Mouse (Mus musculus) spleen, adult 2 months (tissue): ENCODE measurements around the gene Acat3. TPM values are rescaled to one million over a fixed set of nuclear protein-coding genes. Genes with fewer than 3 reads are reported as not detected.
"Not testable (repeated sequence)": the region's sequence is repeated elsewhere in the genome, so short reads cannot be mapped to it uniquely, and the experiment has no call there.

ENCODE experiments used
- DNase-seq, 2 experiments: peaks; one replicate each; pipeline versions ENCODE4 v3.0.0 to v3.0.0-alpha.2; 2012 to 2021; ENCODE audit warnings: low spot score in 2 of 2, low read depth in 1 of 2
- H3K27ac ChIP-seq: fragments of 200-500 bp; 2 replicates; pipeline ENCODE4 v1.5.1; 2012; ENCODE audit warnings: low read length, inconsistent platforms; ENCODE audit not compliant: insufficient read depth
- H3K27me3 ChIP-seq: fragments of 200-500 bp; 2 replicates; pipeline ENCODE4 v1.6.1; 2012; ENCODE audit warnings: mild to moderate bottlenecking, moderate library complexity, low read length, inconsistent platforms; ENCODE audit not compliant: control insufficient read depth, insufficient read depth
- H3K36me3 ChIP-seq: fragments of 200-500 bp; 2 replicates; pipeline ENCODE4 v1.6.1; 2012; ENCODE audit warnings: mild to moderate bottlenecking, low read length, inconsistent platforms; ENCODE audit not compliant: control insufficient read depth, insufficient read depth
- H3K4me1 ChIP-seq: fragments of 200-500 bp; 2 replicates; pipeline ENCODE4 v1.6.1; 2011; ENCODE audit warnings: inconsistent platforms; ENCODE audit not compliant: control insufficient read depth, insufficient read depth, insufficient read length
- H3K4me3 ChIP-seq: fragments of 200-500 bp; 2 replicates; pipeline ENCODE4 v1.5.1; 2011; ENCODE audit warnings: mild to moderate bottlenecking, inconsistent platforms; ENCODE audit not compliant: insufficient read depth, insufficient read length; ENCODE audit errors: extremely low read depth
- CTCF ChIP-seq: fragments of 200-500 bp; IDR thresholded peaks from 2 replicates; pipeline ENCODE4 v1.5.1; 2011; ENCODE audit warnings: mild to moderate bottlenecking, inconsistent platforms; ENCODE audit not compliant: insufficient read depth, insufficient read length, insufficient replicate concordance; ENCODE audit errors: extremely low read depth
- POLR2A ChIP-seq: fragments of 200-500 bp; IDR thresholded peaks from 2 replicates; pipeline ENCODE4 v1.6.1; 2011; ENCODE audit warnings: low read depth, low read length, inconsistent platforms
- WGBS: fragments of 180-500 bp; shearing (Covaris S2); methylation state at CpG from one replicate; pipeline ENCODE4 v1.1.7; 2018; 5-methylcytosine and 5-hydroxymethylcytosine counted together
- polyA plus RNA-seq: library from polyadenylated mRNA; depleted of rRNA; stranded (reverse); fragments of >200 nt; gene quantifications from 2 replicates; pipeline ENCODE4 v1.2.3, GENCODE M21; 2012

Acat3 gene
- polyA plus RNA-seq, 1 experiment = not detected

- Histone ChIP-seq H3K36me3 (no peaks in the 10 kb centered on the region), H3K4me3 (no peak overlapping the region), H3K4me1 (no peaks in the 10 kb centered on the region), H3K27ac (no peak overlapping the region), H3K27me3 (no peaks in the 10 kb centered on the region)
- no peak for DNase-seq
- WGBS = 61% methylated on average over 1 of the region's 1 CpGs
- no peak for TF ChIP-seq CTCF
- no peak for TF ChIP-seq POLR2A
Measured at GRCm38 (mm10) chr17:12904349-12904748, 36.1 kb downstream of the Acat3 start.

- H3K27ac ChIP-seq = no peak overlapping the region
- no peak for TF ChIP-seq POLR2A
- TF ChIP-seq CTCF = no peak
- H3K27me3 ChIP-seq = no peaks in the 10 kb centered on the region
- no peak overlapping the region for H3K4me3 ChIP-seq
- no peaks in the 10 kb centered on the region; the same call in 1 of the 2 replicates for H3K36me3 ChIP-seq
- DNase-seq = no peak
- WGBS = 87% methylated on average over 11 of the region's 12 CpGs
- no peaks in the 10 kb centered on the region for H3K4me1 ChIP-seq
Measured at GRCm38 (mm10) chr17:12903372-12904333, 36.7 kb downstream of the Acat3 start.

DNA sequence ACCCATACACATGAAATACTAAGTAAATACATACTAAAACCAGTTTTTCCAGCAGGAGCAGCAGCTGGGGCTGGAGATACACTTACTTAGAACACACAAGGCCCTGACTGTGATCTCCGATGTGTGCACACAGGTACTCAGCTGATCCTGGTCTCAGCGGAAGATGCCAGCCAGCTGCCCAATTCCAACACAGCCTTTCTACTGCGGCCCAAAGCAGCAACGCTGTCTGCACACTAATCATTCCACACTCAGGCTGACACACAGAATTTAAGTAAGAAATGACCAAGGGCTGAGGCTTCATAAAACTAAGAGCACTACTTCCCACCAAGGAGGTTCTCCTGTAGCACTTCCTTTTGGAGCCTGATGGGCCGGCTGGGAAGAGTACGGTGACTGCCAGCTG lies 38.1 kb downstream of the Acat3 start:
- 93% methylated on average over 6 of the region's 6 CpGs for whole genome bisulfite sequencing
- no peaks in the 10 kb centered on the region for H3K4me1 ChIP-seq
- TF ChIP-seq CTCF (no peak), POLR2A (no peak)
- H3K36me3 ChIP-seq = no peaks in the 10 kb centered on the region; the same call in 1 of the 2 replicates
- H3K4me3 ChIP-seq = no peak overlapping the region
- DNase-seq = no peak
- no peak overlapping the region for H3K27ac ChIP-seq
- no peaks in the 10 kb centered on the region for H3K27me3 ChIP-seq

GRCm38 (mm10) chr17:12898607-12899006 lies 41.8 kb downstream of the Acat3 start:
- DNase-seq, H3K27ac ChIP-seq, H3K4me3 ChIP-seq, H3K36me3 ChIP-seq, H3K27me3 ChIP-seq, H3K4me1 ChIP-seq: not testable (repeated sequence)
- 85% methylated on average over 2 of the region's 2 CpGs for WGBS

DNA sequence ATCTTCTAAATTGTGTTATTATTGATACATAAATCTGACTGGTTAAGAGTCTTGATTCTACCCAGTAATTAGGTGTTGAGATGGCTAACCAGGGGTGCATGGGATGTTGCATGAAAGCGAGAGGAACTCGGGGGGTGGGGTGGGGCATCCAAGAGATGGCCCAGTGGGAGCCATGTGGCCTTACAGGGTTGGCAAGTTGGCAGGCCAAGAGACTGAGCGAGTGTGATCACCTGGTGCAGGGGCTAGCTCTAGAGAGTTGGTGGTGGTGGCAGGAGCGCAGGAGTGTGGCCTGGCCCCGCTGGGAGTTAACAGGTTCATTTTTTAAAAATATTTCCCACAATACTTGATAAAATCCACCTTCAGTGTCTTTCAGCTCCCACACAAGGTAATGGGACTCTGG lies 42.7 kb downstream of the Acat3 start:
- 94% methylated on average over 5 of the region's 5 CpGs for WGBS
- H3K4me3 ChIP-seq = no peak overlapping the region
- no peak for TF ChIP-seq POLR2A
- no peak for TF ChIP-seq CTCF
- DNase-seq = no peak
- H3K27me3 ChIP-seq = no peaks in the 10 kb centered on the region
- no peak overlapping the region for H3K27ac ChIP-seq
- no peaks in the 10 kb centered on the region for H3K4me1 ChIP-seq
- H3K36me3 ChIP-seq = no peaks in the 10 kb centered on the region; the same call in 1 of the 2 replicates

DNA sequence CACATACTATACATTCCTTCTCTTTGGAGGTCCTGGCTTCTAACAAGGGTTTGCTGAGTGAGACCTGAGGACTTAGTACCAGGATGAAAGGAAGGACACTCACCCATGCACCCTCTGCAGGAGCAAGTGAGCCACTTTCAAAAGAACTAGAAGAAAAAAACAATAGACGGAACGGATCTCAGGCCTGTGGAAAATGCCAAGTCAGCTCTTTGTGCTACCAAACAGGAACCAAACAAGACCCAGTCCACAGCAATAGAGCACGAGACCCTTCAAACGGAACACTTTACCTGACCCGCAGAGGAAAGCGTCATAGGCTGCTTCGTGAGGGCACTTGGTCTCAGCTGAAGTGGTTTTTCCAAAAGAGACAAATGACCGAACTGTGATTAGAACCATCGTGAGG lies 48.4 kb downstream of the Acat3 start:
- no peak for DNase-seq
- no peaks in the 10 kb centered on the region; the same call in 1 of the 2 replicates for H3K36me3 ChIP-seq
- no peaks in the 10 kb centered on the region for H3K27me3 ChIP-seq
- H3K4me3 ChIP-seq = no peak overlapping the region
- TF ChIP-seq POLR2A = no peak
- no peak for TF ChIP-seq CTCF
- H3K4me1 ChIP-seq = no peaks in the 10 kb centered on the region
- no peak overlapping the region for H3K27ac ChIP-seq
- 91% methylated on average over 9 of the region's 9 CpGs for WGBS

DNA sequence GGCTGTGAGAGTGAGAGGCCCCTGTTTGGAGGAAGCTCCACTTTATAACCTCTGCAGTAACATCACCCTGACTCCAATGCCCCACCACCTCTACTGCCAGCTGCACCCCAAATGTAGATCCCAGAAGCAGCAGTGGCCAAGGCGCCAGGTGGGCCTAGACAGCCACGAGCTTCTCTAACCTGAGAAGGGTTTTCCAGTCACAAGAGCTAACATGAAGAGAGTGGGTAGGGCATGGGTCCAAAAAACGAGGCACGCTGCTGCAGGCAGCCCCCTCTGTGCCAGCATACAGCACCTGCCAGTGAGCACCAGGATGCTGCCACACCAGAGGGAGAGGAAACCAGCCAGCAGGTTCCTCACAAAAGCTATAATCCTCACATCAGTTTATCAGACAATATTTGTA lies 49.3 kb downstream of the Acat3 start:
- H3K36me3 ChIP-seq = no peaks in the 10 kb centered on the region; the same call in 1 of the 2 replicates
- WGBS = 86% methylated on average over 4 of the region's 4 CpGs
- no peak overlapping the region for H3K27ac ChIP-seq
- H3K27me3 ChIP-seq = no peaks in the 10 kb centered on the region
- H3K4me1 ChIP-seq = no peaks in the 10 kb centered on the region
- H3K4me3 ChIP-seq = no peak overlapping the region
- no peak for DNase-seq
- TF ChIP-seq CTCF = no peak
- TF ChIP-seq POLR2A = no peak
